Mouse (Mus musculus) brain, embryonic 14.5 days (tissue): Measurements from ENCODE around the gene Phrf1.

Source experiments
- CTCF ChIP-seq: fragments of 200-500 bp; IDR thresholded peaks from 2 replicates; pipeline ENCODE4 v1.5.1; 2012; ENCODE audit warnings: inconsistent platforms, mild to moderate bottlenecking, moderate library complexity, borderline replicate concordance; ENCODE audit not compliant: insufficient read depth, insufficient read length; ENCODE audit errors: extremely low read depth
- POLR2A ChIP-seq: fragments of 200-500 bp; IDR thresholded peaks from 2 replicates; pipeline ENCODE4 v1.6.1; 2012; ENCODE audit warnings: mild to moderate bottlenecking, inconsistent platforms, borderline replicate concordance; ENCODE audit not compliant: poor library complexity, insufficient read depth, insufficient read length, severe bottlenecking; ENCODE audit errors: extremely low read depth

DNA sequence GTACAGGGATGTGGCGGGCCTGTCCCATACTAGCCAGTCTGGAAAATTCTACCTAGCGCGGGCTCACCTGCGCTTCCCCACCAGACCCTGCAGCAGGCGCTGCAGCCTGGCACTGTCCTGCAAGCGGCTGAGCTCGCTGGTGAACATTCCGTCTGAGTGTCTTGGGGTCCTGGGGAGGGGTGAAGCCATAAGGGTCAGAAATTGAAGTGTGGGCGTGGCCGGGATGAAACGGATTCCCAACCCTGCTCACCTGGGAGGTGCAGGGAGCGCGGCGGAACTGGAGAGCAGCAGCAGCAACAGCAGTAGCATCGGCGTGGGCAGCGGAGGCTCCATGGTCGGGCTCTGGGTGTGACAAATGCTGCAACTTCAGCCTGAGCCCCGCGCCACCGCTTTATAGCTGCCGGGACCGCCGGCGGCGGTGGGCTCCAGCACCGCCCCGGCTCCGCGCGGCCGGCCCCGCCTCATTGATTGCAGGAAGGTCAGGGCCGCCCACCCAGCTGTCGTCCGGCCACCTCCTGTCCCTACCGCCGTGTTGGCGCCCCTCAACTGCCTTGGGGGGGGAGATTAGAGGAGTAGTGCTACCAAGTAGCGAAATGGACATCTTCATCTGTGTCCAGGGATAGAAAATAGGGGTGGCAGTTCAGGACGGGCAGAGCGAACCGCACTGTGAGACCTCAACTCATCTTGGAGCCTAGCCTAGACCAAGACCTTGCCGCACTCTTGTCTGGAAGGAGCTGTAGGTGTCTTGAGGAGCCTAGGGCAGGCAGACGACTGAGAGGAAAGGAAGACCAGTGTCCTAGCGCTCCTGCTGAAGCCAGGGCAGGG, 50.4 kb downstream of the Phrf1 start, which contains the start of gene Sct:
- TF ChIP-seq POLR2A, result no peak
- peak; percentile 60 for TF ChIP-seq CTCF
